Mouse (Mus musculus): Measurements from ENCODE around the gene Neurog3. TPM values are rescaled to one million over a fixed set of nuclear protein-coding genes. Genes with fewer than 3 reads are reported as not detected.

Neurog3 gene
- polyA plus RNA-seq, 1 experiment from 2014 or later = not detected

DNA sequence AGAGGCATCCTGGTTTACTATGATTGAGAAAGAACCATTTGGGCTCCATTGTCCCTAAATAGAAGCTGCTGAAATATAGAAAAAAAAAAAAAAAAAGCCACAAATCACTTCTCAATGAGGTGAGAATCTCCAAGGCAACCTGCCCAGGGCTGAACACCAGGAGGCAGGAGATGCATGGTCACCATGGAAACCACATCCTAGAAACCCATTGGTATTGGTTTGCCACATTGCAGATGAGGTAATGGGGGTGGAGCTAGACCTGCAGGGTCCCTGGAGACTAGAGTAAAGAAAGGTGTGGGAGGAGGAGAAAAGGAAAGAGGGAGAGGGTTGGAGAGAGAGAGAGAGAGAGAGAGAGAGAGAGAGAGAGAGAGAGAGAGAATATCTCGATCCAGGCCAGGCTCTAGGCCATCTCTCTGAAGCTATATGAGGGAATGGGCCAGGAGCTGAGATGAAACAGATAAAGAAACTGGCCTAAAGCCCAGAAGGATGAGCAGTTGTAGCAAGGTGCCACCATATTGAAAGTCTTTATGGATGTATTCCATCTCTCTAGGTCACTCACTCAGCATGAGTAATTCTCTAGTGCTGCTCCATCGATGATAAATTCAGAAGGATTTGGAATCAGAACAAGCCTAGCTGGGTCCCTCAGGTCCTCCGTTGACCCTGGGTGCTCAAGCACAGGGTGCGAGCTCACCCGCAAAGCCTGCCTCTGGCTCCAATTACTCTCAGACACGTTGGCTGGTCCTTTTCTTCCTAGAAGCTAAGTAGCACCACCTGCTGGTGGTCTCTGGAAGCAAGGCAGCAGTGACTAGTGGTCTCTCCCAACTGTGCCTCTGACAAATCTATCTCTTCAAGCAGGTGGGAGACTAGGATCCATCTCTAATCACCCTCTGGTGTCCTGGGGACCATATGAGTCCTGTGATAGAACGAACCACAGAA, 31.1 kb upstream of the Neurog3 start:
- 6% methylated on average over 7 of the region's 7 CpGs for WGBS
- Histone ChIP-seq H3K9ac (ENCODE audit: low read depth, low read length) (no peak overlapping the region), H3K27ac (ENCODE audit: low read length) (peak overlapping the region; percentile 97)

DNA sequence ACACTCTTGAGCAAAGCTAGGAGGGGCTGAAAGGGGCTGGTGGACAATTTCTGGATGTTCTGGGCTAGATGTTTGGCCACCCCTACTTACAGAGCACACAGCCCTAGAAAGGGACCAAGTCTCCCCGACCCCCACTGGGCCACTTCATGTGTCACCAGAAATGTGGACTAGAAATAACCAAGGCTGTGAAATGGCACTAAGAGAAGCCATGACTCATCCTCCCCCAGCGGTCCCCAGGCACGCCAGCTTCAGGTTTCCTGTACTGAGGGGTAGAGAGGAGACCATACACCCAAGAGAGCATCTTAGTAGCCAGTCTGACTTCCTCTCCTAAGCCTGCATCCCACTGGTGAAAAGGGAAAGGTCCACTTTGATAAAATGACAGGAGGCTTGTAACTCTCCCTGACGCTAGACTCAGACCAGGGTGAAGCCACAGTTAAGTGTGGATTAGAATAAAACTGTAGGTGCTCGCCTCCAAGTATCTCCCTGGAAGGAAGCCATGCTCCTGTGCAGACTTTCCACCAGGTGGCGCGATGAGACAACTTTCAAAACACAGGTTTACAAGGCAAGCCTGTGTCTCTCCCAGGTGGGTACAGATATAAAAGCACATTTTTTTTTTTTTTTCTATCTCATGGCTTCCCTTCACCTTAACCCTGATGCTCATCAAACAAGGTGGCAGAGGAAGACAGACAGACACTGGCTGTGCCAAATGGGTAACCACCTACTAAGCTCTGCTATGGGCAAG, 27.9 kb upstream of the Neurog3 start:
- Histone ChIP-seq H3K9ac (ENCODE audit: low read depth, low read length) (0 out of 2 replicates have a peak overlapping the region, but pooled peaks have one; percentile 11), H3K27ac (ENCODE audit: low read length) (no peak overlapping the region), H3K4me2 (ENCODE audit: low read length) (no peak overlapping the region), H3K27me3 (ENCODE audit: control insufficient read depth, insufficient read depth, low read depth, low read length) (no peaks in the 10 kb centered on the region), H3K9me3 (replicated peaks; ENCODE audit: control insufficient read depth, low read length, poor library complexity, severe bottlenecking) (no peaks in the 10 kb centered on the region), H3K4me3 (ENCODE audit: low read depth, low read length) (no peak overlapping the region), H3K36me3 (ENCODE audit: control insufficient read depth, insufficient read depth, low read length) (no peaks in the 10 kb centered on the region), H3K4me1 (ENCODE audit: control insufficient read depth, insufficient read depth, low read length) (peaks cover 25% of the 10 kb centered on the region)
- ATAC-seq = no peak
- 27% methylated on average over 7 of the region's 7 CpGs for WGBS

More for the DNA sequence above, 31.1 kb upstream of the Neurog3 start:
- Histone ChIP-seq H3K4me3 (ENCODE audit: low read depth, low read length) (no peak overlapping the region), H3K4me2 (ENCODE audit: low read length) (peak overlapping the region; percentile 30; the same call in 1 of the 2 replicates), H3K36me3 (ENCODE audit: control insufficient read depth, insufficient read depth, low read length) (no peaks in the 10 kb centered on the region), H3K9me3 (replicated peaks; ENCODE audit: control insufficient read depth, low read length, poor library complexity, severe bottlenecking) (no peaks in the 10 kb centered on the region), H3K27me3 (ENCODE audit: control insufficient read depth, insufficient read depth, low read depth, low read length) (no peaks in the 10 kb centered on the region), H3K4me1 (ENCODE audit: control insufficient read depth, insufficient read depth, low read length) (peaks cover 24% of the 10 kb centered on the region)
- peak; percentile 87 for ATAC-seq

DNA sequence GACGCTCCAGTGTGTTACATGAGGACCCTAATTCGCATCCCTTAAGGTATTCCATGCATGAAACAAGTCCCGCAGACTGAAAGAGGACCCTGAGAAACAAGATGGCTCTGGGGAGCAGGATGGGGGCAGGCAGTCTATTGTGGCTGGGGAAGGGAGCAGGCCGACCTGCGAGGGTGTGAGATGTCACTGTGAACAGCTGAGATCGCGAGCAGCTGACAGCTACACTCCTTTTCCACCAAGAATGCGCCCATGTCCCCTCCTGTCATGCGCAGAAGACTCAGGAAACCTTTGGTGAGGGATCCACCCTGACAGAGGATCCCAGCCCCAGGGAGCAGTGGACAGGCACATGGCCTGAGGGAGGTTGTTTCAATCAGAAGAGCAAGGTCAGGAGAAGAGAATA, 25.8 kb upstream of the Neurog3 start:
- Histone ChIP-seq H3K9me3 (replicated peaks; ENCODE audit: control insufficient read depth, low read length, poor library complexity, severe bottlenecking) (no peaks in the 10 kb centered on the region), H3K27me3 (ENCODE audit: control insufficient read depth, insufficient read depth, low read depth, low read length) (no peaks in the 10 kb centered on the region), H3K4me1 (ENCODE audit: control insufficient read depth, insufficient read depth, low read length) (peaks cover 15% of the 10 kb centered on the region), H3K4me2 (ENCODE audit: low read length) (no peak overlapping the region), H3K9ac (ENCODE audit: low read depth, low read length) (no peak overlapping the region), H3K27ac (ENCODE audit: low read length) (no peak overlapping the region), H3K36me3 (ENCODE audit: control insufficient read depth, insufficient read depth, low read length) (no peaks in the 10 kb centered on the region), H3K4me3 (ENCODE audit: low read depth, low read length) (no peak overlapping the region)
- 64% methylated on average over 9 of the region's 9 CpGs for WGBS
- no peak for ATAC-seq

DNA sequence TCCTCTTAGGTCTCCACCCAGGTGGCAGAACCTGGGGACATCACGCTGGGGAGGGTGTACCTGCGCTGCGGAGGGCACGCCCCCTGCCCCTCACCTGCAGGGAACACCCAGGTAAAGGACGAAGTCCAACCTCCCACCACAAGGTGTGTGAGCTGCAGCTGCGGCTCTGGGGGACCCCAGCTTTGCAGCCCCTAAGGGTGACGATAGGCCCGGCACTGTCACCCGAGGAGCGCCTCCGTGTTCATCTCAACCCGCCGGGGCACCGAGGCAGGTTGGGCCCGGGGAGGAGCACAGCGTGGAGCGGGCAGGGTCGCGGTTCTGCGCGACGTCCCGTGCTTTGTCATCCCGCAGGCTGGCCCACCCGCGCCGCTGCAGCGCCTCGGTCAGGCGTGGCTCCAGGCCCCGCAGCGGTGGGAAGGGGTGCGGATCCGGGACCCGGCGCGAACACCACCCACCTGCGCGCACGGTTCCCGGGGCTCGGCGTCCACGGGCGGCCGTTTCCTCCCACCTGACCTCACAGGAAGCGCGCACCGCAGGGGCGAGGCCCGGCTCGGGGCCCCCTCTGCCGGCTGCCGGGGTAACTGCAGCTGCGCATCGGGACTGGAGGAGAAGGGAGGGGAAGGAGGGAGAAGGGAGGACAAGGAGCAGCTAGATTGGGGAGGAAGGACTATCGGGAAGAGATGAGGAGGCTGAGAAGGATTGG, 22.2 kb upstream of the Neurog3 start:
- peak; percentile 87 for ATAC-seq
- Histone ChIP-seq H3K4me2 (ENCODE audit: low read length) (peak overlapping the region; percentile 86), H3K4me3 (ENCODE audit: low read depth, low read length) (peak overlapping the region; percentile 79), H3K9me3 (replicated peaks; ENCODE audit: control insufficient read depth, low read length, poor library complexity, severe bottlenecking) (no peaks in the 10 kb centered on the region), H3K4me1 (ENCODE audit: control insufficient read depth, insufficient read depth, low read length) (peaks cover 15% of the 10 kb centered on the region), H3K36me3 (ENCODE audit: control insufficient read depth, insufficient read depth, low read length) (no peaks in the 10 kb centered on the region), H3K27me3 (ENCODE audit: control insufficient read depth, insufficient read depth, low read depth, low read length) (no peaks in the 10 kb centered on the region), H3K9ac (ENCODE audit: low read depth, low read length) (peak overlapping the region; percentile 88), H3K27ac (ENCODE audit: low read length) (peak overlapping the region; percentile 29; the same call in 1 of the 2 replicates)
- under 1% methylated on average over 57 of the region's 57 CpGs for whole genome bisulfite sequencing

DNA sequence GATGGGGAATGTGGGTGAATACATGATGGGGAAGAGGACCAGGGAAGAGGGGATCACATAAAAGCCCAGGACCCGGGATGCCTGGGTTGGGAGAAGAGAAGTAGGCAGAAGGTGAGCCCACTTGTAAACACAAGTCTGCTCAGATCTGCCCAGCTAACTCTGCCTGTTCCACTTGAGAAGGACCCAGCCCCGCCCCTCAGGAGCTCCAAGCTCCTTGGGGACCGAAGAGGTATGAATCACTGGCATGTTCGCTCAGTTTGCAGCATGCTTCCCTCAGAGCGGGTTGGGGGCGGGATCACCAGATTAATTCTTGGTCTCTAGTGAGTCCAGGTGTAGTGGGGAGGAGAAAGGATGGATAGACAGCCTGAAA, 21.7 kb upstream of the Neurog3 start:
- ATAC-seq = peak; percentile 49
- no peaks in the 10 kb centered on the region for H3K9me3 ChIP-seq (replicated peaks; ENCODE audit: control insufficient read depth, low read length, poor library complexity, severe bottlenecking)
- H3K27ac ChIP-seq (ENCODE audit: low read length) = peak overlapping the region; percentile 29; the same call in 1 of the 2 replicates
- 40% methylated on average over 6 of the region's 6 CpGs for WGBS
- H3K27me3 ChIP-seq (ENCODE audit: control insufficient read depth, insufficient read depth, low read depth, low read length) = no peaks in the 10 kb centered on the region
- H3K4me2 ChIP-seq (ENCODE audit: low read length) = peak overlapping the region; percentile 86
- peaks cover 15% of the 10 kb centered on the region for H3K4me1 ChIP-seq (ENCODE audit: control insufficient read depth, insufficient read depth, low read length)
- H3K36me3 ChIP-seq (ENCODE audit: control insufficient read depth, insufficient read depth, low read length) = no peaks in the 10 kb centered on the region
- peak overlapping the region; percentile 88 for H3K9ac ChIP-seq (ENCODE audit: low read depth, low read length)
- peak overlapping the region; percentile 79 for H3K4me3 ChIP-seq (ENCODE audit: low read depth, low read length)

DNA sequence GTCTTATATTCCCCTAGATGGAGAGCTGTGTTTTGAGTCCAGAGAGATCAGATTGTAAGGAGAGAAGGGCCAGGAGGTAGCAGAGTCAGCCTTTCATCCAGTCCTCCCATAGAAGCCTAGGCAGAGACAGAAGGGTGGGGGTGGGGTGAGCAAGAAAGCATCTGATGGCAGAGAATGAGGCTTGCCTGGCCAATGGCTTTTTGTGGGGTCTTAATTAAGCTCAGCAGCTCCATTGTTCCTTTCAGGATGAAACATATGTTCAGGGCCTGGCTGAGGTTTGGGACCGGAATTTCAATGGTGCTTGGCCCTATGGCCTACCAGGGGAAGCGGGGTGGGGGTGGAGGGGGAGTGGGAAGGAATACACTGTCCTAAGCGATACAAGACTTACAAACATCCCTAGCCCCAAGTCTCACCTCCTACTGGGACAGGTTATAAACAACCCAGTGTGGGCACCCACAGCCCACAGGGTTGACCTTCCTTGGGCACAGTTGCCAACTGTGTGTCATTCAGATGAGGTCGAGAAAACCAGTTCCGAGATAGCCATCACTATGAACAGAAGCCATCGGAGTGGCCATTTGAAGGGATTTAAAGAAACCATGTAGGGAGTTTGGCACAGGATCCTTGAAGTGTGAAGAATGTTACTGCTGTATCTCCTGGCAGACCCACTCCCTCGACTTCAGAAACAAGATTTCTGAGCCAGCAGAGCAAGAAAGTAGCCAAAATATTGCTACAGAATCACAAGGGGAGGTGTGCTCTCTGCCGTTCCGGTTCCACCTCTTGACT, 18.8 kb upstream of the Neurog3 start:
- Histone ChIP-seq H3K9me3 (replicated peaks; ENCODE audit: control insufficient read depth, low read length, poor library complexity, severe bottlenecking) (no peaks in the 10 kb centered on the region), H3K4me1 (ENCODE audit: control insufficient read depth, insufficient read depth, low read length) (peaks cover 15% of the 10 kb centered on the region), H3K4me3 (ENCODE audit: low read depth, low read length) (no peak overlapping the region), H3K27ac (ENCODE audit: low read length) (no peak overlapping the region), H3K4me2 (ENCODE audit: low read length) (no peak overlapping the region), H3K9ac (ENCODE audit: low read depth, low read length) (no peak overlapping the region), H3K27me3 (ENCODE audit: control insufficient read depth, insufficient read depth, low read depth, low read length) (no peaks in the 10 kb centered on the region), H3K36me3 (ENCODE audit: control insufficient read depth, insufficient read depth, low read length) (no peaks in the 10 kb centered on the region)
- WGBS = 49% methylated on average over 9 of the region's 9 CpGs
- no peak for ATAC-seq

DNA sequence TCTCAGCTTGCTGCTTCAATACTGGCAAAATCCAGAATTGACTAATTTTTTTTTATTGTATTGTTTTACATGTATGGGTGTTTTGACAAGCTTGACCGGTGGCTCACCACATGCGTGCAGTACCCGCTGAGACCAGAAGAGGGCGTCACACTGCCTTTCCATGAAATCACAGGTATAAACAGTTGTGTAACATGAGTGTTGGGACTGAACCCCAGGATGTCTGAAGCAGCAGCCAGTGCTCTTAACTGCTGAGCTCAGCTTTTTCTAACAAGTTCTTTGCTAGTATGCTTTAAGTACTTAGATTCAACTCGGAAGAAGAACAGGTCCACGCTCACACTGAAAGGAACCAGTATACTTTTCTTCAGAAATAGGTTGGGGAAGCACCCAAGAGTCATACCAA, 5.8 kb upstream of the Neurog3 start:
- Histone ChIP-seq H3K36me3 (ENCODE audit: control insufficient read depth, insufficient read depth, low read length) (no peaks in the 10 kb centered on the region), H3K27me3 (ENCODE audit: control insufficient read depth, insufficient read depth, low read depth, low read length) (peaks cover 51% of the 10 kb centered on the region), H3K4me1 (ENCODE audit: control insufficient read depth, insufficient read depth, low read length) (no peaks in the 10 kb centered on the region), H3K9ac (ENCODE audit: low read depth, low read length) (no peak overlapping the region), H3K4me3 (ENCODE audit: low read depth, low read length) (no peak overlapping the region), H3K4me2 (ENCODE audit: low read length) (no peak overlapping the region), H3K27ac (ENCODE audit: low read length) (no peak overlapping the region), H3K9me3 (replicated peaks; ENCODE audit: control insufficient read depth, low read length, poor library complexity, severe bottlenecking) (no peaks in the 10 kb centered on the region)
- ATAC-seq = no peak
- 32% methylated on average over 6 of the region's 6 CpGs for WGBS

DNA sequence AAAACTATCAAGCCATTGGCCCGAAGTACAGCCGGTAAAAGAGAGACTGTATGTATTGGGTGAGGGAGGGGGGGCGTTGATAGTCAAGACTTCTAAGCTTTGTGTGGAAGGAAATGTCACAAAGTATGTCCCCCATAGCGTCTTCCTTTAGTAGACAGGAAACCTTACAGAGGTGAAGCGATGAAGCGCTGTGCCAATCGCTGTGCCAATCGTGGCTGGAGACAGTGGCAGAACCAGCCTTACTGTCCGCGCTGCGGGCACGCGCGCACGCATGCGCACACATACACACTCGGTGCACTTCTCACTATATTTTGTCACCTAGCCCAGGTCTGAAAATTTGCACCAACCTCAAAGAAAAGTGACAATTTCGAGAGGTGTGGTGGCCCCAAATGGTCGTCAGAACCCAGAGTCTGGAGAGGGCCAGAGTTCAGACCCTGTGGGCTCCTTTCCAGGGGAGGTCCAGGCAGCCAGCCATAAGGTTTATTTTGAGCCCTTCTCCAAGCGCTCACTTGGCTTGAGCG, 5.1 kb upstream of the Neurog3 start:
- peak overlapping the region; percentile 24 for H3K4me3 ChIP-seq (ENCODE audit: low read depth, low read length)
- WGBS = 43% methylated on average over 21 of the region's 21 CpGs
- no peak for ATAC-seq

More for the DNA sequence above, 5.1 kb upstream of the Neurog3 start:
- H3K4me2 ChIP-seq (ENCODE audit: low read length) = peak overlapping the region; percentile 31
- H3K27me3 ChIP-seq (ENCODE audit: control insufficient read depth, insufficient read depth, low read depth, low read length) = peaks cover 58% of the 10 kb centered on the region
- H3K9ac ChIP-seq (ENCODE audit: low read depth, low read length) = no peak overlapping the region
- no peaks in the 10 kb centered on the region for H3K36me3 ChIP-seq (ENCODE audit: control insufficient read depth, insufficient read depth, low read length)
- peaks cover 2% of the 10 kb centered on the region; the same call in 1 of the 2 replicates for H3K4me1 ChIP-seq (ENCODE audit: control insufficient read depth, insufficient read depth, low read length)
- H3K9me3 ChIP-seq (replicated peaks; ENCODE audit: control insufficient read depth, low read length, poor library complexity, severe bottlenecking) = no peaks in the 10 kb centered on the region
- no peak overlapping the region for H3K27ac ChIP-seq (ENCODE audit: low read length)
